Mouse (Mus musculus) embryo, embryonic 11.5 days (tissue): ENCODE results near the gene Pibf1.

Experiments used
- DNase-seq: peaks from one replicate; pipeline ENCODE4 v3.0.0-alpha.2; 2012; ENCODE audit warnings: low read depth, low spot score

Gene Pibf1

DNA sequence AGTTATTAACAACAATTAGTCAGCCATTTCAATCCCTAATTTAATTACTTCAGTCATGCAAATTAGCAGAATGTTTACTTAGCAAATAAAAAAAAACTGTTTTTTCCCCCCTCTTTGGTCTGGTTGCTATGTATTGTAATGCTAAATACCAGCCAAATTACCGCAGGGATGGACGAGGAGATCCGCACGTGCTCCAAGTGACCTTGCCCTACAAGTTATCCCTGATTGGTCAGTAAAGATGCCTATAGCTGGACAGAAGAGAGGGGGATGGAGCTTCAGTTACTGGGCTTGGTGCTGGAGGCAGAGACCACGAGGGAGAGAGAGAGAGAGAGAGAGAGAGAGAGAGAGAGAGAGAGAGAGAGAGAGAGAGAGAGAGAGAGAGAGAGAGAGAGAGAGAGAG is 167.5 kb downstream of the Pibf1 start:
- no peak for DNase-seq

DNA sequence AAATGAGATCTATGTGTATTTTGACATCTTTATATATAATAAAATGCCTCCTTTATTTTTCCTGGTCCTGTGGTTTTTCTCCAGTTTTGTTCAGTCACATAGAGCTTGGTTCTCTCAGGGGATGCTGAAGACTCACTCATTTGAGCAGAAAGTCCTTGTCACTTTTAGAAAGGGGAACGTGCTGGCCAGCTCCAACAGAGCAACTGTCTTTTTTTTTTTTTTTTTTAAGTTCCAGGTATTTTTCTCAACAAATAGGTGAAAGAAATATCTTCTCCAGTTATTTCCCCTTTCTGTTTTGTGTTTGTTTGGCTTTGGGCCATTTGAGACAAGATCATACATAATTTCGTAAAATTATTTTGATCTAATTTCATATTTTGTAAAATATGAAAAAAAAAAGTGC is 174.8 kb downstream of the Pibf1 start:
- no peak for DNase-seq

- no peak for DNase-seq
Observed at GRCm38 (mm10) chr14:99275827-99276226, 176.6 kb downstream of the Pibf1 start.

DNA sequence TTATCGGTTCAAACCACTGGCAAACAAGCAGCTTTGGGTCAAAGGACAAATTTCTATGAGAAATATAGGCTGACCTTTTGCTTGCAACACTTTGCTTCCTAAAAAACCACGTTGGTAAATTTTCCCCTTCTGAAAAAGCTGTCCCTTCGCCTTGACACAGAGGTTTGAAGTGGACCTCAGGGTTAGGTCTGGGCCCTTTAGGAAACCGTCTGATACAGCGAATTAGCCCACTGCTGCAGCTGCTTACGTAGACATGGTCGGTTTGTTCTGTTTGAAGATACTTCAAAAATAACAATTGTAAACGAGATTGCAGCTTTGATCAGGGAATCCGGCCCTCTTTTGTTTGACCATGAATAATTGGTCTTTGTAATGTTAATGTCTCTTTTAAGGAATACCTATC is 179.1 kb downstream of the Pibf1 start:
- DNase-seq, result no peak

- no peak for DNase-seq
Observed at GRCm38 (mm10) chr14:99278763-99279486, 179.7 kb downstream of the Pibf1 start.

DNA sequence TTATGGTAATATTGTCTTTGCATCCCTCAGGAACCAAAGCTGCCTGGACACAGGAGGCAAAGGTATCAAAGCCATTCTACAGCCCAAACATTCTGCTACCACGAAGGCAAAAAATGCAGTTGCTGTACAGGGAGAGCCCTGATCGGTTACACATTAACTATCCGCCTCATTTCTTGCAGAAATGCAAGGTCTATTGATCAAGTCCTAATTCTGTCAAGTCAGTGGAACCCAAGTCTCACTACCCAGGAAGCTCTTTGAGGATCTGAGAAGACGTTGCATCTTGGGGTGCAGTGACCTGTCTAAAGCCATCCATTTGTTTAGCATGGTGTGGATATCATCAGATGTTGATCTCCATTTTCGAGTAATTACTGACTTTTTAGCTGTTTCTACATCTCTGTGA is 181.2 kb downstream of the Pibf1 start:
- DNase-seq, result no peak

- DNase-seq, result no peak
Observed at GRCm38 (mm10) chr14:99280825-99281433, 181.7 kb downstream of the Pibf1 start.

GRCm38 (mm10) chr14:99285486-99285885 is 186.3 kb downstream of the Pibf1 start:
- no peak for DNase-seq

GRCm38 (mm10) chr14:99292176-99292575 is 193.0 kb downstream of the Pibf1 start:
- no peak for DNase-seq

GRCm38 (mm10) chr14:99294424-99294823 is 195.2 kb downstream of the Pibf1 start:
- no peak for DNase-seq

- DNase-seq, result no peak
Observed at GRCm38 (mm10) chr14:99295606-99296341, 196.6 kb downstream of the Pibf1 start.

DNA sequence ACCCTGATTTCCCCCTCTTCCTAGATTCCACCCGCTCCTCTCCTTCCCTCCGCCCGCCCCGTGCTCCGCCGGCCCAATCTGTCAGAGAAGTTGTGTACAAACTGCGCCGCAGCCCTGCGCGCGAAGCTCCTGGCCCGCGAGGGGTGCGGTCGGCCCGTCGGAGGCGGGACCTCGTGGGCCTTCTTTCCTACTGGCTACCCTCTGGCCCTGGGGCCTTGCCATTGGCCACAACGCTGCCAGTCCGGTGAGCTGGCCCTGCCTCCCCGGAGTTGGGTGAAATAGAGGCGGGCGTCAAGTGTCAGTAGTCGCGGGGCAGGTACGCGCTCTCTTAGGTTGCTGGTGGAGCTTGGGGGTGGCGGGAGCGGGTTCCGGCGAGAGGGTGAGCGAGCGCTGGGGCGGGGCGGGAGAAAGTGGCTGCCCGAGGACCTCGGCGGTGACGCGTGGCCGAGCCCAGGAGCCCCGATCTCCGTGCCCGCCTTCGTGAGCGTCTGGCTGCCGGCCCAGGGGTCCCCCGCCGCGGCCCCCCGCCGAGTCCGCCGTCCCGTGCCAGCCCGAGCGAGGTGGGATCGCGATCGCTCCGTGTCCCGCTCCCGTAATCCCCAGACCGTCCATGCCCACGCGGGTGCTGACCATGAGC is 199.3 kb downstream of the Pibf1 start, which contains the start of gene Klf5:
Gene Klf5, plus strand, starts transcription at position 307 of the 637 bp plus-strand sequence.
- peak; percentile 79 for DNase-seq

DNA sequence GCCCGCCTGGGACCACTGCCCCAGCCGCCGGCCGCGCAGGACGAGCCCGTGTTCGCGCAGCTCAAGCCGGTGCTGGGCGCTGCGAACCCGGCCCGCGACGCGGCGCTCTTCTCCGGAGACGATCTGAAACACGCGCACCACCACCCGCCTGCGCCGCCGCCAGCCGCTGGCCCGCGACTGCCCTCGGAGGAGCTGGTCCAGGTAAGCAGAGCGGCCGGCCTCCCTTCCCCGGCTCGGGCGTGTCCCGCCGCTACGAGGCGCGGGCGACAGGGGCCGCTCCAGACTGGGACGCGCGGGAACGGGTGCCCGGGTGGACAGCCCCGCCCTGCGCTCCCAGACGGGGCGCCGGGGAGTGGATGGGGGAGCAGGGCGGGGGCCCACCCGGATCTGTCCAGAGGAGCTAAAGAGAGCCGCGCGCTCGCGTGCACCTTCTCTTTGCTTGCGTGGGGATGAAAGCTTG is 199.8 kb downstream of the Pibf1 start:
- peak; percentile 23 for DNase-seq

DNA sequence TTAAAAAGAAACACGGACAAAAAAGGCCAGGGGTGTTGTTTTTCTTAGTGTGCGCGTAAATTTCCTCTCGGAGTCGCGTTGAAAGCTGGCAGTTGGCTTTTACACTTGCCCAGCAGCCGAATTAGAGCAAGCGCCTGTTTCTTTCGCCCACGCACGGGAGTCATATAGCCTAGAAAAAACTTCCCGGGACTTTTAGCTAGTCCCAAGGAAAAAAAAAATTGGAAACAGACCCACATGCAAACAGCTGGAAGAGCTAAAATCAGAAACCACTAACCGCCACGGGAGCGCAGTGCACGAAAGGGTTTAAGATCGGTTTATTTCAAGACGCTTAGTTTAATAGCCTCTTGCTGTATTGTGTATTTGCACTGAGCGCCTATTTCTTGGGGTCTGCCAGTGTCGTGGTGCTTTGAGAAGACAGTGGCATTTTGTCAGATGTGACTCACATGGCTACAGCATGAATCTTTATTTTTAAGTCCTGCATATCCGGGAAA is 200.5 kb downstream of the Pibf1 start:
- no peak for DNase-seq

DNA sequence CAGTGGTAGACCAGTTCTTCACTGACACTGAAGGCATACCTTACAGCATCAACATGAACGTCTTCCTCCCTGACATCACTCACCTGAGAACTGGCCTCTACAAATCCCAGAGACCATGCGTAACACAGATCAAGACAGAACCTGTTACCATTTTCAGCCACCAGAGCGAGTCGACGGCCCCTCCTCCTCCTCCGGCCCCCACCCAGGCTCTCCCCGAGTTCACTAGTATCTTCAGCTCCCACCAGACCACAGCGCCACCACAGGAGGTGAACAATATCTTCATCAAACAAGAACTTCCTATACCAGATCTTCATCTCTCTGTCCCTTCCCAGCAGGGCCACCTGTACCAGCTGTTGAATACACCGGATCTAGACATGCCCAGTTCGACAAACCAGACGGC is 202.2 kb downstream of the Pibf1 start:
- no peak for DNase-seq
